Mouse (Mus musculus): Measurements from ENCODE around the gene Mlst8.
A peak's percentile ranks its signal among the peaks of the same experiment; 100 is the strongest.
"Not testable (repeated sequence)": the region's sequence is repeated elsewhere in the genome, so short reads cannot be mapped to it uniquely, and the experiment has no call there.

Mlst8 gene

DNA sequence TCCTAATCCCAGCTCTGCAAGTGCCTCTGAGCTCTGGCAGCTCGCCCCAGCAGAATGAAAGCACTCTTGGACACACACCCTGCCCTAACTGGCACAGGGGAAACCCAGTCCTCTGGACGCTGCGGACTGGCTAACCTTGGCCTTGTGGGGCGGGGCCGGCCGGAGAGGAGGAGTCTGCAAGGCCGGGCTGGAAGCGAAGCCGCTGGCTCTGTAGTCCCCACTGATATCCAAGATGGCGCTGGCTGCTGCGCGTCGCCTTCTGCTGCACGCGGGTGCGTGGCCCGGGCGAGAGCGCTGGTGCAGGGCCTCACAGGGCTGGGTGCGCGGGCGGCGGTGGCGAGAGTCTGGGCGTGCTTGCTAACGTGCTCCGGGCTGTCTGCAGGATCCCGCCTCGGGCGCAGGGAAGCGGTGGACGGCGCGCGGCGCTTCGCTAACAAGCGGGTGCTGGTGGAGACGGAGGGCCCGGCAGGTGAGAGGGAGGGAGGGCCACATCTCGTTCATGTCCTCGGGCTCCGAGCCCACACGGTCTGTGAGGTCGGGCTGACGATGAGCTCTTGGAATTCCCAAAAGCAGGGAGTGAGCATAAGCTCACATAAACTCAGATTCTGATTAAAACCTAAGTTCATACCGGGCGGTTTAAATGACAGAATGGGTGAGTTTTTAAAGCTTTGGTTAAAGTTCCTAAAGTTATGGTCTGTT, 52.3 kb downstream of the Mlst8 start, which contains the start of gene Eci1:
Gene Eci1 (plus strand): TSS at position 171 of the 699 bp plus-strand sequence.
- DNase-seq (ENCODE audit: low spot score) = peak; percentile 96

DNA sequence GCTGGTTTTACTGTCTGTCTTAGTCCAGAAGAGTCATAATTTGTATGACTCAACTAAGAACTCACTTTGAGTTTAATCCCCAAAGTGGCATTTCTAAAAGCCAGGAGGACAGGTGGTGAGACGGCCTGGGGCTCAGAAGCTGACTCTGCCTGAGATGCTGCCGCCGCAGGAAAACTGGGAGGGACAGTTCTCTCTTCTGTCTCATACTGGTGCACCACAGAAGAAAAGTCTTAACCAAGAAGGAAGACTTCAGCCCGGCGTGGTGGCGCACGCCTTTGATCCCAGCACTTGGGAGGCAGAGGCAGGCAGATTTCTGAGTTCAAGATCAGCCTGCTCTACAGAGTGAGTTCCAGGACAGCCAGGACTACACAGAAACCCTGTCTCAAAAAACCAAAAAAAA, 53.0 kb downstream of the Mlst8 start:
- no peak for DNase-seq (ENCODE audit: low spot score)

DNA sequence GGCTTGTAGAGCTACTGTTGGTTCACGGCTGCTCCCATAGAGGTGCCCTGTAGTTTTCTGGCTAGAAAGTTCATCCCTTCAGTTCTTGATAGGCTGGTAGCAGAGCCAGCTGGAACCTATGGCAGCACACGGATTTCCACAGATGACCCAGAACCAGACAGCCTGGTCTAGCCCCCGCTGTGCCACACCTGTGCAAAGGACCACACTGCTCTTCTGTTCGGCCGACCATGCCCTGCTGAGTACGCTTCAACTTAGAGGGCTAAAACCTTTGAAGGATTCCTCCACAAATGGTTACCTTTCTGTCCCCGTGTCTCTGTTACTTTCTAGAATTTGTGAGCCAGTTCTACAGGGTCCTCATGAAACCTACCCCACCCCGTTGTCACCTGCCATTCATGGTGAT, 53.6 kb downstream of the Mlst8 start:
- DNase-seq (ENCODE audit: low spot score) = not testable (repeated sequence)

DNA sequence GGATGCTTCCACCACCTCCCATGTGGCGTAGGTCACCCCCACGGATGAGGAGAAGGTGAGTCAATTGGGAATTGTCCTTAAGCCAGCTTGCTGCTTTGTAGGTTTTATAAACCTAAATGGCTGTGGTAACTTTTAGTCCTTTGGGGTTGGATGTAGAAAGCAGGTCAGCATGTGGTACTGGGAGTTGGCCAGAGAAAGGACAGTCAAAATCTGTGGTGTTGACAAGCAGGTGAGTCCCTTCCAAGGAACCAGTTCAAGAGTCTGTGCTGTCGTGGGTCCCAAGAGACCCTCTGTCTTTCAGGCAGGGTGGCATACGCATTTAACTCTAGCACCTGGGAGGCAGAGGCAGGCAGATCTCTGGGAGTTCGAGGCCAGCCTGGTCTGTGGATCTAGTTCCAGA, 54.4 kb downstream of the Mlst8 start:
- no peak for DNase-seq (ENCODE audit: low spot score)
